Mouse (Mus musculus) mesoderm, embryonic 11.5 days (tissue): ENCODE data around the gene Sgpp2.
A peak's percentile ranks its signal among the peaks of the same experiment; 100 is the strongest.

Experiments used
- DNase-seq: peaks from one replicate; pipeline ENCODE4 v3.0.0-alpha.2; 2012; ENCODE audit warnings: low read depth, low spot score

The Sgpp2 gene

GRCm38 (mm10) chr1:78399755-78400154 lies 89.6 kb downstream of the Sgpp2 start:
- DNase-seq, result no peak

DNA sequence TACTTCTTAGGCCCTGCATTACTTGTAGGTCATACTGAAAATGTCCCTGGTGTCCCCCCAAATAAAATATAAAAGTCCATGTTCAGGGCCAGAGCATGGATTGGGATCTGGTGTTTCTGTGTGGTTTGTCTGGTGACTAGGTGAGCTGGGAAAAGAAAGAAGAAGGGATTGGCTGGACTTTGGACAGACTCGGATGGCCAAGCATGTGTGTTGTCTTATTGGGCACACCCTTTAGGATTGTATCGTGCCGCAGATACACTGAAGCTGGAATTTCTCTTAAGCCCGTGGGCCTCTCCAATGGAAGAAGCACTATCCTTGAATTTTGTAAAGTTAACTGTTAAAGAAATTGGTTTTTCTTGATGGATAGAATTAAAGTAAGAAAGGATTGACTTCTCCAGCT lies 91.3 kb downstream of the Sgpp2 start:
- DNase-seq, result no peak

DNA sequence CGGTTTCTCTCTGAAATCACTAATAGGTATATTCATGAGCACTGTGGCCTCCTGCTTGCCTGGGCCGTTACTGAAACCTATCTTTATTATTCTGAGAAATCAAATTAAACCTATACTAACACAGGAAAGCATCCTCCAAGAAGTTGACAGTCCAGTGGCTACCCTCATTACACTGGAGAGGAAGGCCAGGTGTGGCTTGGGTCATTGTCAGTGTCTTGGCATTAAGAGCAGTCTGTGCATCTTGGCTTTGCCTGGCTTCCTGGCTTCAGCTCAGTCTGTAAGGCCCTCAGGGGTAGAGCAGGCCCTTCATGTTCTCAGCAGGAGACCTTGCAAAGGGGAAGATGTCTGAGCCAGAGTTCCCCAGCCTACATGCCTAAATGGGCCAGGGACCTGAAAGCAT lies 99.3 kb downstream of the Sgpp2 start:
- no peak for DNase-seq

DNA sequence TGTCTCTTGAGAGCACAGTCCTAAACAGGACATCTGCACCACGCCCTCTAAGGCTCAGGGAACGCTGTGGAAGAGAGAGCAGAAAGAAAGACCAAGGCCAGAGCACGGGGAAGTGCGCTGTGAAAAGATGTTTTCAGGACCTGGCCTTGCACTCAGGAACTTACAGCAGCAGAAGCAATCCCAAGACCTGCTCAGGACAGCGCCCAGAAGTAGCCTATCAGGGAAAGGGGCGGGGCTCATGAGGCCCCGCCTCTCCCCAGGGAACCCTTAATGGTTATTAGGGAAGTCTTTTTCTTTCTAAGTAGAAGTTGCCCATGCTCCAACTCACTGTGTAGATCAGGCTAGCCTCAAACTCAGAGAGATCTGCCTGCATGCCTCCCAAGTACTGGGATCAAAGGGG lies 102.5 kb downstream of the Sgpp2 start:
- DNase-seq, result no peak

DNA sequence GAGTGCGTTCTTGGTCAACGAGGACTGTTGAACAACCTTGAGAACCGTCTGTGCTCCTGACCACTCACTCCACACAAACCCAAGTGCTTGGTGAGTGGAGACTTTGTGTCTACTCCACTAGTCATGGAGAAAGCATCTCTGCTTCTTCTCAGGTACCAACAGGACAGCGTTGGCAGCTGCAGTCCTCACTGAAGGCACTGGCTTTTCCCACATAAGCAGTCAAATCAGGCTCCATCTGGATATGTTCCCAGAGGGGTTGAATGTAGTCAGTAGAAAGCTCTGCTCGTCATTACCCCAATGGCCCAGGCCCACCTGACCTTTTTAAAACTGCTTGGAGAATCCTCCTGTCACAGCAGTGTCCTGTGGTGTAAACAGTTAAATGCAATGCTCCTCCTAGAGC lies 104.3 kb downstream of the Sgpp2 start:
- DNase-seq, result no peak

DNA sequence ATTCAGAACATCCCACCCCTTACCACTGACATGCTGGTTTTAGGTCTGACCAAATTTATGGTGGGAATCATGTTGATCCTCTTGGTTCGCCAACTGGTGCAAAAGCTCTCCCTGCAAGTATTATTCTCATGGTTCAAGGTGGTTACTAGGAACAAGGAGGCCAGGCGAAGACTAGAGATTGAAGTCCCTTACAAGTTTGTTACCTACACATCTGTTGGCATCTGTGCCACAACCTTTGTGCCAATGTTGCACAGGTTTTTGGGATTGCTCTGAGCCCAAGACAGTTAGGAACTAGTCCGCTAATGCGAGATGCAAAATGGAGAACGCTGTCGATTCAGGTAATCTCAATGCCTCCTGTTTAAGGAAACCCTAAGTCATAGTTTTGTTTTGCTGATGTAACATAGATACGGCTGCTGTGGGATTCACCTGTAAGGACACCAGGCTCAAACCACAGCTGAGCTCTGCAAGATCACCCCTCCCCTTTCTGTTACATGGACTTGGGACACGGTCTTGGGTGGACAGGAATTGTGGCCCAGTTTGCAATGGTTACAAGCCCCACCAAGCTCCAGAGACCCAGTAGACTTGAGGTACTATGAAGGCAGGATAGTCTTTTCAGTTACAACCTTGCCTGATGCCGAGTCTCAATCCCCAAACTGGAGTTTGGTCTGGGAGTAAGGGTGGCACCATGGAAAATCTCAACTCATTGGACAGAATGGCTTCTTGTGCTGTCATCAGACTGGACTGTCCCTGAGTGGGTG lies 107.2 kb downstream of the Sgpp2 start:
- DNase-seq, result no peak

- DNase-seq, result peak; percentile 78
These were observed 109.4 kb downstream of the Sgpp2 start for GRCm38 (mm10) chr1:78419593-78419992.

DNA sequence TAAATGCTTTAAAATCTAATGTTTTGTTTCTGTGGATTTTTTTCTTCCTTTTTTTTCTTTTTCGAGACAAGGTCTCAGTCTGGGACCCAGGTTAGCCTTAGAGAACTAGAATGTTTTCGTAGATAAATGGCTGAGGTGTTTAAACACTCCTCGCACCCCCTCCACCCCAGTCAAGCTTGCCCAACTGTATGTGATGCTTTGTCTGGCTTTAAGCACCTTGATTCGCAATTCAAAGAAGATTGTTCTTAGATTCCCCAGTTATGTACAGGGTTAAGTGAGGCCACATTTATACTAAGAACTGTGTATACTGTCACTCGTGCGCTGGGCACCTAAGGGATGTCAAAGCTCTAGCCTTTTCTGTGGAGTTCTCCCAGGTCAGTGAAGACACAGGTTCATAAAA lies 110.1 kb downstream of the Sgpp2 start:
- no peak for DNase-seq

DNA sequence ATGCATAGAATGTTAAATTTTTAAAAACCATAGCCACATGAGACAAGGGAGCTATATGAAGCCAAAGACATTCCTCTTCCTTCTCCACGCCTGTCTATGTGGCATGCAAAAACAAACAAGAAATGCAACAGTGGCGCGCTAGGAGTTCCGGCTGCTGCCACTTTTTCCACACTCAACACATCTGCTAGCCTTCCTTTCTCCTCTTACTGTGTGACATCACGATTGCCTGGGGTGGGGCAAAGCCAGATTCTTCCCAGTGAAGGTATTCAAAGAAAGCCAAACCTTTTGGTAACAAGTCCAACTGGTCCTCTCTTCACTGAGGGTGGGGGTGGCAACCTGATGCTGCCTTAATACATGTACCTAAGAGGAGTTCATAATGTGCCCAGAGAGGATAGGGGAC lies 111.6 kb downstream of the Sgpp2 start:
- DNase-seq, result no peak

DNA sequence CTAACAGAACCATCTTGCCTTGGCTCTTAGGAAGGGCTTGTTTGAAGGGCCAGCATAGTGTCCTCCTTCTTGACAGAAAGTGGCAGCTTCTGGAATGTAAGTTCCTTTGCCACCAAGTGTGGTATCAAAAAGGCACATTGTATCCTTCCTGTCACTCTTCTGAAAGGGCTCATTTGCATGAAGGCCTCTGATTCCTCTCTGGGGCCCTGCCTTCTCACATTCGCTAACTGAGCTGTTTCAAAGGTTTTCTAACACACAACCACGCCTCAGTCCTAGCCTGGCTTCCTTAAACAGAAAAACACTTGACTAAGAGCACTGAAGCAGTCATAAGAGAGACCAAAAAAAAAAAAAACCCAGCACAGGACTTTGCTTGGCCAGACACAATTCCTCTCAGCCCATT lies 112.4 kb downstream of the Sgpp2 start:
- DNase-seq, result no peak

- DNase-seq, result no peak
These were observed 114.7 kb downstream of the Sgpp2 start for GRCm38 (mm10) chr1:78424848-78425247.

DNA sequence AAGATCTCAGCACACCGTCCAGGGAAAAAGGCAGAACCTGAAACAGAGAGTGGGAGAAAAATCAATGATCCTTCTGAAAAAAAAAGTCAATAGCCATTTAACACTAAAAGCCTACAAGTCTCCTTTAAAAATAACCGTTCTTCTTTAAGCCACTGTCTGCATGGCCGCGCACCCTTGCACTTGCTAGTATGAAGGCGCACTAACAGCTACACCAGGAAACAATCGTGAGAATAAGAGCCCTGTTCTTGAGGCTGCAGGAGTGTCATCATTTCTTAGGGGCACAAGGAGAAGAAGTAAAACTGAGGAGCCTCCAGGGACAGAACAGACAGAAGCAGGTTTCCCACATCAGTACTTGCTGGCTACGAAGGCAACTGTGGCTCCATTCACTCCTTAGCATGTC lies 115.2 kb downstream of the Sgpp2 start:
- no peak for DNase-seq

- no peak for DNase-seq
These were observed 115.9 kb downstream of the Sgpp2 start for GRCm38 (mm10) chr1:78425793-78426700.

DNA sequence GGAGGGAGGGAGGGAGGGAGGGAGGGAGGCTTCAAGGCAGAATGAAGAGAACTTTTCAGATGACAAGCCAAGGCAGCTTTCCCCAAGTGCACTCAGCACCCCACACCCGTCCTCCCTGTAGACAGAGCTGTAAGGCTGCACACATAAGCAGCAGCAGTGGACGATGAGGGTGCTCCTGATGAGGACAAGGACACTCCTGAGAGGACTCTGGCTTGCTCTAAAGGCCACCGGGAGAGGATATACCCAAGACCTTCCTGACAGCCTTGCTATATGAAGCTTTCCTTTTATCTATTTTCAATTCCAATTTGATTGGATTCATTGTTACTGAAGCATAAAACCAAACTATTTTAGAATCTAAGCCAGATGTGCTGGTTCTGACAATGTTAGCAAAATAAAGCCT lies 116.7 kb downstream of the Sgpp2 start:
- no peak for DNase-seq

DNA sequence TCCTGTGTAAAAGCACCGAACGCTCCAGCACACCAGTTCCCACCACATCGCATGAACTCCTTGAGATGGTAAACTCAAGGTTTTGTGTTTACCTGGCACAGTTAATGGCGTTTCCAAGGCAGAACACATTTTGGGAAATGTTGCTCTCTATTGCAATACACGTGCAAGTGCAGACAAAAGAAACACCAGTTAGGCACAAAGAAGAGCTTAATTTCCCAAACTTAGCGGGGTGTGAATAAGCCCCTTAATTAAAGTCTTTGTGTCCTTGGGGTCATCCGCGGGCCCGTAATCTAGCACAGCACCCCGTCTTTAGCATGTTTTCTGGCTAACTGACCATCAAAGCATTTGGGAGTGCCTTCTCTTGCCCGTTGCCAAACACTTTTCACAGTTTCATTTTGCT lies 118.7 kb downstream of the Sgpp2 start:
- no peak for DNase-seq

- DNase-seq, result no peak
These were observed 123.3 kb downstream of the Sgpp2 start for GRCm38 (mm10) chr1:78433472-78433871.

- DNase-seq, result no peak
These were observed 125.8 kb downstream of the Sgpp2 start for GRCm38 (mm10) chr1:78435967-78436366.

- DNase-seq, result no peak
These were observed 126.3 kb downstream of the Sgpp2 start for GRCm38 (mm10) chr1:78436445-78436844.

GRCm38 (mm10) chr1:78437150-78437549 lies 127.0 kb downstream of the Sgpp2 start:
- DNase-seq, result no peak

DNA sequence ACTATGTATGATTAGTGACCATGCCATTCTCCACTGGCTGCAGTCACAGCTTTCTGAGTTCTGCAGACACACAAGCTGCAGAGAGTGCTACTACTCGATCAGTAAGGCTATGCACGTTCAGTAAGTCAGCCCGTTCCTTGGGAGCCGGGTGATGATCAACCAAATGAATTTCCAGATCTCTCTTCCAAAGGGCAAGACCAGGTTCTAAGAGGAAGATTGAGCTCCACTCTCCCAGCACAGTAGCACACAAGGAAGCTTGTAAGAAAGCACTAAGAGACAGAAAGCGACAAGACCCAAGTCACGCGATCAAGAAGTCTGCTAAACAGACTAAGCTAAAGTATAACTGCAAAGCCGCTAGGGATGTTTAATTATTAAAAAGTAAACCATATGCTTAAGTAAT lies 130.6 kb downstream of the Sgpp2 start:
- DNase-seq, result no peak

- DNase-seq, result no peak
These were observed 132.9 kb downstream of the Sgpp2 start for GRCm38 (mm10) chr1:78443056-78443455.

GRCm38 (mm10) chr1:78446232-78446631 lies 136.1 kb downstream of the Sgpp2 start:
- no peak for DNase-seq

- DNase-seq, result no peak
These were observed 136.6 kb downstream of the Sgpp2 start for GRCm38 (mm10) chr1:78446742-78447141.
